Mouse (Mus musculus) embryonic facial prominence, embryonic 11.5 days (tissue): Measurements from ENCODE around the gene Slc22a22. TPM values are rescaled to one million over a fixed set of nuclear protein-coding genes. Genes with fewer than 3 reads are reported as not detected.

ENCODE experiments used
- ATAC-seq: fragments of 200-750 bp; cut with Nextera tagmentation; replicated peaks from 2 replicates; pipeline ENCODE4 v1.8.0; 2017; ENCODE audit warnings: low read depth; ENCODE audit not compliant: insufficient number of reproducible peaks, low FRiP score, low TSS enrichment
- DNase-seq: peaks from one replicate; pipeline ENCODE4 v3.0.0-alpha.2; 2015; ENCODE audit warnings: low spot score
- H3K27ac ChIP-seq: fragments of 300-500 bp; sonication (generic); replicated peaks from 2 replicates; pipeline ENCODE4 v1.5.1; 2014; ENCODE audit warnings: mild to moderate bottlenecking, low read depth, low read length, control low read depth
- H3K27me3 ChIP-seq: fragments of 300-500 bp; sonication (generic); 2 replicates; pipeline ENCODE4 v1.6.1; 2014; ENCODE audit warnings: mild to moderate bottlenecking, low read length, moderate library complexity, mixed read lengths; ENCODE audit not compliant: control insufficient read depth, insufficient read depth
- H3K36me3 ChIP-seq: fragments of 300-500 bp; sonication (generic); replicated peaks from 2 replicates; pipeline ENCODE4 v1.6.1; 2014; ENCODE audit warnings: low read depth, mild to moderate bottlenecking, low read length, moderate library complexity, mixed read lengths; ENCODE audit not compliant: control insufficient read depth, insufficient read depth
- H3K4me1 ChIP-seq: fragments of 300-500 bp; sonication (generic); 2 replicates; pipeline ENCODE4 v1.6.1; 2014; ENCODE audit warnings: low read length, mixed read lengths; ENCODE audit not compliant: control insufficient read depth, insufficient read depth
- H3K4me2 ChIP-seq: fragments of 300-500 bp; sonication (generic); 2 replicates; pipeline ENCODE4 v1.6.1; 2014; ENCODE audit warnings: low read depth, mild to moderate bottlenecking, control low read depth, low read length, moderate library complexity
- H3K4me3 ChIP-seq: fragments of 300-500 bp; sonication (generic); 2 replicates; pipeline ENCODE4 v1.5.1; 2014; ENCODE audit warnings: low read depth, low read length, control low read depth
- H3K9ac ChIP-seq: fragments of 300-500 bp; sonication (generic); replicated peaks from 2 replicates; pipeline ENCODE4 v1.6.1; 2014; ENCODE audit warnings: mild to moderate bottlenecking, control low read depth, low read length
- H3K9me3 ChIP-seq: fragments of 300-500 bp; sonication (generic); replicated peaks from 2 replicates; pipeline ENCODE4 v1.6.1; 2016; ENCODE audit warnings: mild to moderate bottlenecking, low read length, inconsistent platforms, mixed read lengths; ENCODE audit not compliant: control insufficient read depth
- WGBS: fragments of 180-500 bp; shearing (Covaris S2); extraction: QIAGEN DNeasy Blood & Tissue Kit; methylation state at CpG from one replicate; pipeline ENCODE4 v1.1.7; 2014; 5-methylcytosine and 5-hydroxymethylcytosine counted together
- polyA plus RNA-seq: library from polyadenylated mRNA; unstranded; fragments of >200 nt; fragmentation: Nextera tagmentation; extraction: Ambion mirVana; gene quantifications from 2 replicates; pipeline ENCODE4 v1.2.1, GENCODE M21; 2014

Slc22a22 gene
- polyA plus RNA-seq, 1 experiment from 2014 or later, result not detected

DNA sequence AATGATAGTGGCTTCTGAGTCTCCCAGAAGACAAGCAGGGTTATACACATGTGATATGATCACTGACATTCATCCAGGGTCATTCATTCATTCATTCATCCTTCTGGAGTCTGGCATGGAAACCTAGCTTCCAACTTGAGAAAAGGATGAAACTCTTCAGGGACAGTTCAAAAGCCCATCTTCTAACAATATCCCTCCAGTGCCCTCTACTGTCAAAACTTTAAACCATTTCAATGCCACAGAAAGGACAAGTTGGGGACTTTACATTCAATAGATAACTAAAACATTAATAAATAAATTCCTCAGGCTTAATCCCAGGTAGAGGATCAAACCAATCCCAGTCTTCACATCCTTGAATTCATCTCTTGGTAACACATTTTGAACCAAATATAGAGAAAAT, 247.0 kb downstream of the Slc22a22 start:
- DNase-seq, result peak; percentile 16
- Histone ChIP-seq H3K4me3 (no peak overlapping the region), H3K27me3 (no peaks in the 10 kb centered on the region), H3K27ac (no peak overlapping the region), H3K4me1 (no peaks in the 10 kb centered on the region), H3K9ac (no peak overlapping the region), H3K9me3 (no peaks in the 10 kb centered on the region), H3K36me3 (no peaks in the 10 kb centered on the region), H3K4me2 (no peak overlapping the region)
- no peak for ATAC-seq

GRCm38 (mm10) chr15:57205315-57205714, 272.1 kb downstream of the Slc22a22 start:
- DNase-seq, result no peak
- 59% methylated on average over 3 of the region's 3 CpGs for WGBS
- ATAC-seq, result no peak

GRCm38 (mm10) chr15:57204444-57204930, 272.9 kb downstream of the Slc22a22 start:
- H3K27ac ChIP-seq, result no peak overlapping the region
- H3K9me3 ChIP-seq, result no peaks in the 10 kb centered on the region
- ATAC-seq, result no peak
- no peaks in the 10 kb centered on the region for H3K4me1 ChIP-seq
- H3K4me3 ChIP-seq, result no peak overlapping the region
- no peaks in the 10 kb centered on the region for H3K36me3 ChIP-seq
- H3K9ac ChIP-seq, result no peak overlapping the region
- no peaks in the 10 kb centered on the region for H3K27me3 ChIP-seq
- no peak for DNase-seq
- H3K4me2 ChIP-seq, result no peak overlapping the region

More at GRCm38 (mm10) chr15:57205315-57205714, 272.1 kb downstream of the Slc22a22 start:
- no peaks in the 10 kb centered on the region for H3K4me1 ChIP-seq
- no peaks in the 10 kb centered on the region for H3K27me3 ChIP-seq
- H3K9me3 ChIP-seq, result no peaks in the 10 kb centered on the region
- H3K4me3 ChIP-seq, result no peak overlapping the region
- H3K27ac ChIP-seq, result no peak overlapping the region
- no peak overlapping the region for H3K4me2 ChIP-seq
- no peaks in the 10 kb centered on the region for H3K36me3 ChIP-seq
- no peak overlapping the region for H3K9ac ChIP-seq
